In the genomic region with DNA sequence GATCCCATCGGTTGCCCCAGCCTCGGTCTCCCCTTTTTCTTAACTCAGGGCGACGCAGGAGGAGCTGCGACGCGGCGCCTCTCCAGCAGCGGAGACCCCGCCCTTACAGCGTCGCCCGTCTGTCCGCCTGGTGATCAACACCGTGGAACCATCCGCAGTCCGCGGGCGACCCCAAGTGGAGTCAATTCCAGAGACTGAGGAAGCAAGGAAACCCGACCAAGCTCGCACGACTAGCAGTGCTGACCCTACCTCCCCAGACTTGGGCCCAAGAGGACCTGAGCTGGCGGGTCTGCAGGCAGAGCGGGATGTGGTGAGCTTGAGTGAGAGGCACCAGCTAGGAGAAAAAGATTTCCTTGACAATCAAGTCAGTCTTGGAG, we compare ENCODE assay signal across 8 mouse cellular contexts. TPM values are rescaled to one million over a fixed set of nuclear protein-coding genes. Genes with fewer than 3 reads are reported as not detected.
DNase-seq lines count a peak whose midpoint lies in the region; ATAC-seq lines count a peak whose summit lies in the region.

No protein-coding gene starts in this region.

- H3K27me3 ChIP-seq in hindbrain, embryonic 16.5 days (replicated peaks; ENCODE audit: control insufficient read depth, insufficient read depth, low read length), result peaks cover 30% of the 10 kb centered on the region

- H3K9ac ChIP-seq in hindbrain, embryonic 16.5 days (ENCODE audit: low read depth, low read length), result peak overlapping the region; percentile 53

- peak; percentile 81 for ATAC-seq in common myeloid progenitor, adult 5-6 weeks (replicated peaks; ENCODE audit: low read depth, poor library complexity, severe bottlenecking)
- peak; percentile 92 for ATAC-seq in hindbrain, embryonic 16.5 days

- no peaks in the 10 kb centered on the region; the same call in 1 of the 2 replicates for H3K4me1 ChIP-seq in hindbrain, embryonic 16.5 days (ENCODE audit: control insufficient read depth, insufficient read depth, low read depth, low read length)

- H3K4me2 ChIP-seq in hindbrain, embryonic 16.5 days (ENCODE audit: low read length), result peak overlapping the region; percentile 65

- peak overlapping the region; percentile 49 for H3K4me3 ChIP-seq in hindbrain, embryonic 16.5 days (ENCODE audit: low read length)

- peak; percentile 81 to 92 for DNase-seq in adrenal gland, adult (ENCODE audit: inconsistent age in 2 of 2, low spot score in 1 of 2)
- DNase-seq in gastrocnemius, adult 8-10 months (ENCODE audit: low spot score in 2 of 2), result peak; percentile 32 to 62
- peak; percentile 68 for DNase-seq in left cerebral cortex, adult 11 months (ENCODE audit: low spot score)
- DNase-seq in lung, postnatal 14 days, result peak; percentile 89
- peak; percentile 83 for DNase-seq in retina, embryonic 14.5 days (ENCODE audit: low spot score)
- peak; percentile 74 to 84 for DNase-seq in urinary bladder, postnatal 4 days (ENCODE audit: low spot score in 2 of 2)

- H3K27ac ChIP-seq in hindbrain, embryonic 16.5 days (ENCODE audit: low read depth, low read length), result no peak overlapping the region

- H3K36me3 ChIP-seq in hindbrain, embryonic 16.5 days (ENCODE audit: control insufficient read depth, insufficient read depth, low read length), result no peaks in the 10 kb centered on the region

- no peaks in the 10 kb centered on the region for H3K9me3 ChIP-seq in hindbrain, embryonic 16.5 days (ENCODE audit: control insufficient read depth, low read length)

- 1% methylated on average over 24 of the region's 24 CpGs for WGBS in hindbrain, embryonic 16.5 days

RNA-seq across cellular contexts. Expression of a gene that starts 10.7 kb away (rescaled TPM):
- 4.2 and 5.6 TPM in 2 replicates for total RNA-seq in common myeloid progenitor, adult 5-6 weeks (2017)
- total RNA-seq in gastrocnemius, adult 8-10 months (2022), result 1 to 10 TPM in 3 of 4 experiments, under 1 TPM in 1; 0.67 to 3.4 (median 2.3) TPM
- polyA plus RNA-seq in hindbrain, embryonic 16.5 days (2015; fragmentation: Nextera tagmentation; extraction: Ambion mirVana), result 16.3 and 16.5 TPM in 2 replicates

RNA-seq across cellular contexts. Expression of a gene that starts 25.7 kb away (rescaled TPM):
- 14.0 and 15.1 TPM in 2 replicates for total RNA-seq in common myeloid progenitor, adult 5-6 weeks (2017)
- total RNA-seq in gastrocnemius, adult 8-10 months (2022), result 10 to 100 TPM; 12.2 to 17.6 (median 14.3) TPM
- 43.3 and 43.5 TPM in 2 replicates for polyA plus RNA-seq in hindbrain, embryonic 16.5 days (2015; fragmentation: Nextera tagmentation; extraction: Ambion mirVana)

RNA-seq across cellular contexts. Expression of a gene that starts 30.3 kb away (rescaled TPM):
- 90.2 and 117 TPM in 2 replicates for total RNA-seq in common myeloid progenitor, adult 5-6 weeks (2017)
- 10 to 100 TPM; 11.6 to 17.2 (median 16.7) TPM for total RNA-seq in gastrocnemius, adult 8-10 months (2022)
- 18.3 and 38.5 TPM in 2 replicates for polyA plus RNA-seq in hindbrain, embryonic 16.5 days (2015; fragmentation: Nextera tagmentation; extraction: Ambion mirVana)

RNA-seq across cellular contexts. Expression of a gene that starts 45.0 kb away (rescaled TPM):
- 6.1 and 6.6 TPM in 2 replicates for total RNA-seq in common myeloid progenitor, adult 5-6 weeks (2017)
- total RNA-seq in gastrocnemius, adult 8-10 months (2022), result 100 to 1,000 TPM; 464 to 544 (median 482) TPM
- 3.7 and 15.9 TPM in 2 replicates for polyA plus RNA-seq in hindbrain, embryonic 16.5 days (2015; fragmentation: Nextera tagmentation; extraction: Ambion mirVana)

RNA-seq across cellular contexts. Expression of a gene that starts 52.9 kb away (rescaled TPM):
- 0.87 and 1.9 TPM in 2 replicates for total RNA-seq in common myeloid progenitor, adult 5-6 weeks (2017)
- total RNA-seq in gastrocnemius, adult 8-10 months (2022), result 1 to 10 TPM; 1.8 to 3.0 (median 2.3) TPM
- polyA plus RNA-seq in hindbrain, embryonic 16.5 days (2015; fragmentation: Nextera tagmentation; extraction: Ambion mirVana), result 1.7 and 2.0 TPM in 2 replicates
